Mouse (Mus musculus) midbrain, embryonic 15.5 days (tissue): ENCODE measurements around the gene Vps26a. TPM values are rescaled to one million over a fixed set of nuclear protein-coding genes. Genes with fewer than 3 reads are reported as not detected.

Experiments used
- polyA plus RNA-seq: library from polyadenylated mRNA; unstranded; fragments of >200 nt; fragmentation: Nextera tagmentation; extraction: Ambion mirVana; gene quantifications from 2 replicates; pipeline ENCODE4 v1.2.1, GENCODE M21; 2015

Vps26a gene
- polyA plus RNA-seq, 1 experiment from 2014 or later: 55.0 TPM

Other genes starting within 250 kb of the Vps26a start
- not detected in 2 replicates for gene Tacr2, start 234.4 kb downstream of the Vps26a start, polyA plus RNA-seq
- 126 and 135 TPM in 2 replicates for gene Hk1, start 106.9 kb downstream of the Vps26a start, polyA plus RNA-seq
- 0.27 and 0.35 TPM in 2 replicates for gene Hkdc1, start 64.3 kb downstream of the Vps26a start, polyA plus RNA-seq
- 1.2 and 1.5 TPM in 2 replicates for gene 4930507D05Rik, start 37.3 kb downstream of the Vps26a start, polyA plus RNA-seq
- 19.8 and 21.1 TPM in 2 replicates for gene Supv3l1, start 37.1 kb downstream of the Vps26a start, polyA plus RNA-seq
- 10.5 and 12.1 TPM in 2 replicates for gene Srgn, start 40.6 kb upstream of the Vps26a start, polyA plus RNA-seq
- gene Kif1bp, start 91.7 kb upstream of the Vps26a start, polyA plus RNA-seq: 76.4 and 77.3 TPM in 2 replicates
- 13.2 and 15.0 TPM in 2 replicates for gene Ddx21, start 115.5 kb upstream of the Vps26a start, polyA plus RNA-seq
- gene Ddx50, start 164.4 kb upstream of the Vps26a start, polyA plus RNA-seq: 83.7 and 88.1 TPM in 2 replicates
- 3.3 and 4.2 TPM in 2 replicates for gene Stox1, start 239.3 kb upstream of the Vps26a start, polyA plus RNA-seq